Mouse (Mus musculus) brain, embryonic 14.5 days (tissue): ENCODE data around the gene Gatb. TPM values are rescaled to one million over a fixed set of nuclear protein-coding genes. Genes with fewer than 3 reads are reported as not detected.
"Not testable (repeated sequence)": the region's sequence is repeated elsewhere in the genome, so short reads cannot be mapped to it uniquely, and the experiment has no call there.

ENCODE experiments used
- DNase-seq: peaks from one replicate; pipeline ENCODE4 v3.0.0-alpha.2; 2011; ENCODE audit warnings: low read depth
- CTCF ChIP-seq: fragments of 200-500 bp; IDR thresholded peaks from 2 replicates; pipeline ENCODE4 v1.5.1; 2012; ENCODE audit warnings: inconsistent platforms, mild to moderate bottlenecking, moderate library complexity, borderline replicate concordance; ENCODE audit not compliant: insufficient read depth, insufficient read length; ENCODE audit errors: extremely low read depth
- POLR2A ChIP-seq: fragments of 200-500 bp; IDR thresholded peaks from 2 replicates; pipeline ENCODE4 v1.6.1; 2012; ENCODE audit warnings: mild to moderate bottlenecking, inconsistent platforms, borderline replicate concordance; ENCODE audit not compliant: poor library complexity, insufficient read depth, insufficient read length, severe bottlenecking; ENCODE audit errors: extremely low read depth
- polyA plus RNA-seq: library from polyadenylated mRNA; depleted of rRNA; stranded (reverse); fragments of >200 nt; gene quantifications from 2 replicates; pipeline ENCODE4 v1.2.3, GENCODE M21; 2012; rRNA removed

Gene Gatb
- polyA plus RNA-seq = 7.7 and 10.9 TPM in 2 replicates

DNA sequence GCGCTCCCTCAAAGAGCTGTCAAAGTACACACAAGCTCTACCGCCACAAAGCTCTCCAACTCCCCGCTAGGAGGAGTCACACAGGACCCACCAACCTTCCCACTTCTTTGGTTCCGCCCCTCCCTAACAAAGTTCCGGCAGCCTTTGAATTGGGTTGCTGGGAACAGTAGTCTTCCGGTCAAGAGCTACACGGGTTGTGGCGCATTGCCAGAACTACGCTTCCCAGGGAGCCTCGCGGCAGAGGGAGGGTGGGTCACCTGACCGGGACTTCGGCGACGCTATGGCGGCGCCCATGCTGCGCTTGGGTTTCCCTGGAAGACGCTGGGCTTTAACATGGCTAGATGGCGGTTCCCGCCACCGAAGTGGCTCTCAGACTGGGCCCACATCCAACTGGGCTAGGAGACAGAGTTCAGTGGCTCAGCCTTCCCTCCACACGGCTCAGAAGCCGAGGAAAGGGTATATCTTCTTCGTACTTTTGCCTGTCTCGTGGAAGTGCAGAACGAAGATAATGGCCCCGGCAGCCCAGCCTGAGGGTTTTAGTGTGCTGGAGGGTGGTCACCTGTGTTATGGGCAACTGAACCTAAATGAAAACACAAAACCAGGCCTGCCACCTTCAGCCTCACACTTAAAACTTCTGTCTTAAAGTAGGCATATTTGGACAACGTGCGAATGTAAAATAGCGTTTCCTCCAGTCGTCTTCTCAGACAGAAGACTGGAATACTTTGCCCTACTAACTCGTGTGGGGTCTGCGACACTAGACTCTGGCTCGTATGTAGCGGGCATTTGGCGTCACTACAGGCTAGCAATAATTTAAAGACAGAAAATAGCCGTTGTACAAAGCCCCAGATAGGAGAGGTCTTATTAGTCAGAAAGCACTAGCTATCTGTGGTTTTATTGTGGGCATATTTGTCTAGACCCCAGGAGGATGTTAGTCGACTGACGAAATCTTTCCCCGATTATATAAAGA lies at the start of gene Gatb:
TSS of gene Gatb (plus strand) at position 256 of the 967 bp plus-strand sequence.
- DNase-seq = peak; percentile 100
- TF ChIP-seq CTCF (peak; percentile 81), POLR2A (peak; percentile 73; the same call in 1 of the 2 replicates)

DNA sequence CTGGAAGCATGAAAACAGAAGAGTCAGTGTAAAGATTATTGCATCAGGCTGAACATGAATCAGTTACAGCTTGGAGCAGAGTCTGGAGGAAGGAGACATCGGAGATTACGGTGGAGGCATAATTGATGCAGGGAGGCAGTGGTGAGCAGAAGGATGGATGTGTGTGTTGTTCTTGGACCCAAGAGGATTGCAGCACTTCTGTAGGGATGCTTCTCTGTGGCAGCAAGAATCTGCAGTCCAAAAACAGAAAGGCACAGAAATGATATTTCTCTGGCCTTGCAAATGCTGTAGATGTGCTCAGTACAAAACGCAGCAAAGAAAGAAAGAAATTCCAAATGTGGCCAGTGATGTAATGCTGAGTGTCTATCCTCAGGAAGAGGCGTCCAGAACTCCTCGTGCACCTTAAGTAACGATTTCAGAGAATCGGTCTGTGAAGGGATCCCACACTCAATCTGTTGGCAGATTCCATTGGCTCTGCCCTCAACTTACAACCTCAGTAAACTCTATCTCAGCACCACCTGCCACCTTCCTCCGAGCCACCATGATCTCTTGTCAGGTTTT lies 43.2 kb upstream of the Gatb start:
- TF ChIP-seq POLR2A (no peak), CTCF (no peak)
- no peak for DNase-seq

DNA sequence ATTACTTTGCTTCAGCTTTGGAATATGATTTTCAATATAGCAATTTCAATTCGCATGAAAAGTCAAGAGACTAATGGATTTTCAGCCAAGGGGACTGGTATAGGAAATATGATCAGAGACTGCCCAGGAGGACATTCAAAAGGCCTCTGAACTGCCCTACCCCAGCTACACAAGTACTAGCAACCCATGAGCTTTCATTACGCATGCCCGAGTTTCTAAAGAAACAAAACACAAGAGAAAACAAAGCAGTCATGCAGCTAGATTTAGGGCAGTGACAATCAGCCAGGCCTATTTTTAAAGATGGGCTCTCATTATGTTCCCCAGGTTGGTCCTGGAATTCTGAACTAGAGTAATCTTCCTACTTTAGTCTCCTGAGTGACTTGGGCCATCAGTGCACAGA lies 41.5 kb upstream of the Gatb start:
- TF ChIP-seq CTCF = no peak
- no peak for TF ChIP-seq POLR2A
- no peak for DNase-seq

DNA sequence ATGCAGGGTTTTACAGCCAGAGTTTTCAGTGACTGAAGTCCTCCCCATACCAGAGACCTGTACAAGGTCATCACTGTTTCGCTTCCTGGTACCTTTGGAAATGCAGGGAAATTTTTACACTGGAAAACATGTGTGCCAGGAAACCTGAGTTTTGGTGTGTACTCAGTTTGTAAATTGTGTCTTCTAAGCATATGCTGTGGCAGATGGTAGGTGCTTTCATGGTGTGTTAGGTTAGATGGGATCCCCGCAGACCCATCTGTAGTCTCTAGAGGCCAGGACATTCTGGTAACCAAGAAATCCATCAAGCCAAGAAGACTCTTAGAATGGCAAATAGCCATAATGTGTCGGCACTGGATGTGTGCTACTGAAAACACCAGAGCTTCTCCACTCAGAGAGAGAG lies 38.9 kb upstream of the Gatb start:
- no peak for DNase-seq
- TF ChIP-seq POLR2A (no peak), CTCF (no peak)

DNA sequence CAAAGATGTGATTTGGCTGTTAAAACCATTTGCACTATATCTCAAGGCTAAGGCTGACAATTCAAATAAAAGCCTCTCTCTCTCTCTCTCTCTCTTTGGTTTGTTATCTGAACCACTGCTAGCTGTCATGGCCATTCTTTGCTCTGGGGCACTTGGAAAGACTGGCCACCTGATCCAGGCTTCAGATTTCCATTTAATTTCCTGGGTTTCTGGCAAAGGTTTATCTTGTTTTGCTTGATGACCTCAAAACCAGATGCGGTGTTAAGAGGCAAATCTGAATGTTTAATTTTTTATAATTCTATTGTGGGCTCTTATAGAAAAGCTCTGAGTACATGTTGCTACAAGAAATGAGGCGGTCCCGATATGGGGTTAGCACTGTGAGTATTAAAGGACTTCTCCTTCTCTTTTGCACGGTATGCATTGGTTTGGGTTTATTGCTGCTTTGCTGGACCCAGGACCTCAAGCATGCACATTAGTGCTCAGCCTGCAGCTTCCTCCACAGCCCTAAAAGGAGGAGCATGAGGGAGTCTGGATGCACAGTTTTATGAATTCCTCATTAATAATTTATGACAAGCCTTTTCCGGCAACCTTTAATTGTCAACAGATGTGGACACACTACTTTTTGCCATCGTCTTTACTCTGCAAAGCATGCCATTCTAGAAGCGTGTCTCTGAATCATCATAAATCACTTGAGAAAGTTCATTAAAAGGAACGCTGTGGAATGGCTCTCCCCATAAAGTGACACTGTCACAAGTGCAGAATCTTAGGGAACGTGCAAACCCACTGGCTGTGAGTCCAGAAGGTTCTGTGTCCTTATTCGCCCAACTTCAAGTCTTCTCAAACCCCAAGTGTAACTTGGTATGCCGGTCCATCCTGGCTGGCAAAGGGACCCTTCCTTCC lies 38.0 kb upstream of the Gatb start:
- TF ChIP-seq POLR2A (no peak), CTCF (no peak)
- DNase-seq = no peak

DNA sequence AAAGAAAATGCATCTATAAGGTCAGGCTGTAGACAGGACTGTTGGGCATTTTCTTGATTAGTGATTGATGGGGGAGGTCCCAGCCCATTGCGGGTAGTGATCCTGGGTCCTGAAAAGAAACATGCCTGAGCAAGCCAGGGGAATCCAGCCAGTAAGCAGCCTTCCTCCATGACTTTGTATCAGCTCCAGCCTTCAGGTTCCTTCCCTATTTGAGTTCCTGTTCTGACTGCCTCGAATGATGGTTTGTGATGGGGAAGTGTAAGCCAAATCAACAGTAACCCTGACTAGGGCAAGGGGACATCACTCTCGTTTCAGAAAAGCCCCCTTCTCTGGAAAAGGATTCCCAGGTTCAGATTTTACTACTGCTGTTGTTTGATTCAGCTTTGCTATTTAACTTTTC lies 31.2 kb upstream of the Gatb start:
- no peak for DNase-seq
- TF ChIP-seq CTCF (no peak), POLR2A (no peak)

DNA sequence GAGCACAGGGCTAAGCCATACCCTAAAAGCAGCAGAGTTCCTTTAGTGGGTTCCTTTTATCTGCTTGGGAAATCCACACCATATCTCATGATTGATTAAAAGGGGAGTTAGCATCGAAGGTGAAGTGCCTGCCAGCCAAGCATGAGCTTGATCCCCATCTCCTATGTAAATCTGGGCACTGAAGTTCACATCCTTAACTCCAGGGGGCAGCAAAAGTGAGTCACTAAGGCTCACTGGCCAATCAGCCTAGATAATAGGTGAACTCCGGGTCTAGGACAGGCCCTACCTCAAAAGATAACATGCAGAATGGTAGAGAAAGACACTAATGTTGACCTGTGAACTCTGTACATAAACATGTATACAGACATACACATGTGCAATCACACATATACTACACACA lies 30.3 kb upstream of the Gatb start:
- DNase-seq = no peak
- no peak for TF ChIP-seq POLR2A
- TF ChIP-seq CTCF = peak; percentile 44; the same call in 1 of the 2 replicates

DNA sequence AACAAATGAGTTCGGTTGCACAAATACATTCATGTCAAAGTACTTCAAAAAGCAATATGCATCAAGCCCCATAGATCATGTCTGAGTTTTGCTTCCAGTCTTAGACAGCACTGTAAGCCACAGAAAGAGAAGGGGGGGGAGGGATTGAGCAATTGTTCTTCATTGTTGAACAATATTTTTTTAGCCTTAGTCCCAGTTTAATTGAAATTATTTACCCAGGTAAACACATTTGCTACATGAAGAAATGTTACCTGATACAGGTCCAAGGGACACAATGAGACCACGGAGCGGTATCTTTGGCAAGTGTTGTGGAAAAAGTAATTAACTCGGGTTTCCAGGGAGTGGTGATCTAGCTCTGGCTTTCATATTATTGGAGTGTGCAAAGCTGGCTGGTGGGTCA lies 23.6 kb upstream of the Gatb start:
- no peak for DNase-seq
- no peak for TF ChIP-seq POLR2A
- no peak for TF ChIP-seq CTCF

DNA sequence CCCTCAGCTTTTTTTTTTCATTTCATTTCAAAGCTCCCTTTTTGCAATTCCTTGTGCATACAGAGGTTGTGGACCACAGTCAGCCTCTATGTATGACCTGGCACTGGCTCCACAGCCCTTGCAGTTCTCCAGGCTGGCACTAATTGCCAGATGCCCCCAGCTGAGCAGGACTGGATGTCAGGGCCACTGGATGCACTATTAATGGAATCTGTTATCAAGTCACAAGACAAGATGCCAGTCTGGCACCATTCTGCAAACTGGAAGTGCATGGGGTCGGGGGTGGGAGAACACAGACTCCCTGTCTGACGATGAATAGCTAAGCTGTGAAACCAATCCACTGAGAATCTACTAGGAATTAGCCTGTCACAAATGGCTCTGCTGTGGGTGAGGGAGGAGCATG lies 22.6 kb upstream of the Gatb start:
- peak; percentile 37 for DNase-seq
- TF ChIP-seq POLR2A (no peak), CTCF (no peak)

DNA sequence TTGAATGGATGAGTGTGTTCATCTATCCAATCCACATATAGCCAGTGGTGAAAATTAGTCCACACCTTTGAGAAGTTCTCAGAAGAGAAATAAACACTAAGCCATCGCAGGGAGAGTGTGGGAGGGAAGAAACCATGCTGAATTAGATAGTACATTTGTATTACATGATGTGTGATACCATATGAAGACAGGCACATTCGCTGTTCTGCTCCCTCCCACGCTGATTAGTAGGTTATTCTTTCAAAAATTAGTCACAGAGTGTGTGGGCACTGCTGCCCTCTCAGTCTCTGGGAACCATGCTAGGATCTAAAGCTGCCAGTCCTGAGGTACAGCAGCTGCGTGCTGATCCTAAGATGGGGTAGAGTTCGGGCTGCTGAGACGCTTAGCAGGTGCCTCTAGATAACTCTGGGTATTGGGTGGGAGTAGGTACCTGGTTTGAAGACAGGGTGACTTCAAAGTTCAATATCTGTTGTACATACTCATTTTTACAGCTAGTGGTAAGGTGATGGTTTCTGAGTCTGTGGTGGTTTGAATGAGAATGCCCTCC lies 20.1 kb upstream of the Gatb start:
- DNase-seq = no peak
- TF ChIP-seq CTCF (no peak), POLR2A (no peak)

DNA sequence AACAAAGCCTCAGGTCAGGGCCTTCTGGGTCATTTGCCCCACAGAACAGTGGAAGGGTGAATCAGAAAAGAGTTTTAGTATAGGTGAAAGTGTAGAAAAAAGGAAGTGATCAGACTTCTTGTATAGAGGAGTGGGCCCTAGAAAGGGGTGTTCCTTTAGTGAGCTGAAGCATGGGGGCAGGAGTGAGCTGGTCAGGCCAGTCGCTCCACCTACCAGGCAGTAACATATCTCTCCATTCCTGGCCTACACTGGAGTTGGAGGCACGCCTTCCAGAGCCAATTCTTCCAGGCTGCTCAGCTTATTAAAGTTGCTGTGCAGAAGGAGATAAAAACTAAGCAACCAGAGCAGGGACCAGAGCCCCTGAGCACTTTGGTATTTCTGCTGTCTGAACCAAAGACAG lies 9.3 kb upstream of the Gatb start:
- TF ChIP-seq CTCF (no peak), POLR2A (no peak)
- no peak for DNase-seq

DNA sequence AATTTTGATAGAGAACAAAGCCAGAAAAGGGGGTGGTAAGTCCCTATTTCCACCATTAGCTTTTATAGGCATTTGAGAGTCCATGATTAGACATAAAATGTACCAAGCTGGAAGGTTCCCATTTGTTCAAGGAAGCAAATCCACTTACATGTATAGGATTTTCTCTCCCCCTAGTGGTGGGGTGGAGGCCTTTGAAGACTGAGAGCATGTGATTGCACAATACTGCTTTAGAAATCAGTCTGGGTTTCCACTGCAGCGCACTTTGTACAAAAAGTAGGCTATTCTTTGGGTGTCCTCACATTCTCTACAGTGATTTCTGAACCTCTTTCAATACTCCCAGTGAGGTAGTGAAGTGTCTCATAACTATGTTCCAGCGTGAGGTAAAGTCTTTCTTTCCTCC lies 2.6 kb upstream of the Gatb start:
- TF ChIP-seq CTCF (peak; percentile 55; the same call in 1 of the 2 replicates), POLR2A (no peak)
- DNase-seq = peak; percentile 91

DNA sequence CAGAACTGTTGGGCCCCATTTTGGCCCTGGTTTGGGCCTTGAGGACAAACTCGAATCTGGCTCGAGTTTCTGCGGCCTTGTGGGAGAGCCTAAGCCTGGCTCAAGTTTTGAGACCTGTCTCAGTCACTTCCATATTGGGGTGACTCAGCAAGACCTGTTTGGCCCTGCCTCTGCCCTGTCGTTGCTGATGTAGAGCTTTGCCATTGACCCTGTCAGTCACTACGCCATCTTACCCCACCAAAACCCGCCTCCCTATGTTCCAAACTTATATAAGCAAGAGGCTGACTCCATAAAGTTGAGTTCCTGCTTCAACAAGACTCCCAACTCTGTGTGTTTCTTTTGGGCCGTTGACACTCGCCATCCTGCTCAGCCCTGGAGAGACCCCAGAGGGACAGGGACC lies 1.4 kb upstream of the Gatb start:
- DNase-seq = not testable (repeated sequence)
